Mouse (Mus musculus) layer of hippocampus, adult 2 months (tissue): ENCODE measurements around the gene Exosc5. TPM values are rescaled to one million over a fixed set of nuclear protein-coding genes. Genes with fewer than 3 reads are reported as not detected.
A peak's percentile ranks its signal among the peaks of the same experiment; 100 is the strongest.

ENCODE experiments used
- DNase-seq, 2 experiments: peaks; one replicate each; pipeline ENCODE4 v3.0.0; 2022; ENCODE audit warnings: low spot score in 2 of 2
- H3K27ac ChIP-seq: fragments of 200-600 bp; 2 replicates; pipeline ENCODE4 v1.8.1; 2022
- H3K4me3 ChIP-seq: fragments of 200-600 bp; 2 replicates; pipeline ENCODE4 v1.8.1; 2022; ENCODE audit warnings: mild to moderate bottlenecking
- CTCF ChIP-seq: fragments of 200-600 bp; conservative IDR thresholded peaks from 2 replicates; pipeline ENCODE4 v1.8.1; 2022; ENCODE audit warnings: antibody characterized with exemption, mild to moderate bottlenecking, moderate library complexity
- total RNA-seq, 2 experiments: library from RNA; stranded (reverse); gene quantifications; 2 replicates each; pipeline ENCODE4 v1.2.3; 2021

The Exosc5 gene
- total RNA-seq, 2 experiments from 2014 or later, result 26.9 to 28.1 TPM

DNA sequence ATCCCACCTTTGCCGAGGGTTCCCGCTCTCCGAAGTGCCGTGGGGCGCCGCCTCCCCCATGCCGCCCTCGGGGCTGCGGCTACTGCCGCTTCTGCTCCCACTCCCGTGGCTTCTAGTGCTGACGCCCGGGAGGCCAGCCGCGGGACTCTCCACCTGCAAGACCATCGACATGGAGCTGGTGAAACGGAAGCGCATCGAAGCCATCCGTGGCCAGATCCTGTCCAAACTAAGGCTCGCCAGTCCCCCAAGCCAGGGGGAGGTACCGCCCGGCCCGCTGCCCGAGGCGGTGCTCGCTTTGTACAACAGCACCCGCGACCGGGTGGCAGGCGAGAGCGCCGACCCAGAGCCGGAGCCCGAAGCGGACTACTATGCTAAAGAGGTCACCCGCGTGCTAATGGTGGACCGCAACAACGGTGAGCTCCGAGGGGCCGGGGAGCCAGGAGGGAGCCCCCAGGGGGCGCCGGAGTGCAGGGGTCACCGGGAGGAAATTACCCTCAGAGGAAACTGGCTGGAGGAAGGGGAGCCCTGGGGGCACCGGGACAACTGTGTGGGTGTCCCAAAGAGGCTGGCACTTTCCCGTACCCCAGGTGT lies 28.9 kb downstream of the Exosc5 start:
- TF ChIP-seq CTCF, result peak; percentile 61
- peak overlapping the region; percentile 55 for H3K4me3 ChIP-seq
- no peak for DNase-seq
- peak overlapping the region; percentile 78; the same call in 1 of the 2 replicates for H3K27ac ChIP-seq

GRCm38 (mm10) chr7:25688810-25689586 lies 30.0 kb downstream of the Exosc5 start:
- no peak for DNase-seq
- Histone ChIP-seq H3K27ac (peak overlapping the region; percentile 78), H3K4me3 (peak overlapping the region; percentile 55)
- TF ChIP-seq CTCF, result 0 out of 2 replicates have a peak, but pooled peaks have one; percentile 5

- H3K27ac ChIP-seq, result no peak overlapping the region
- TF ChIP-seq CTCF, result no peak
Observed at GRCm38 (mm10) chr7:25689603-25690021, 30.6 kb downstream of the Exosc5 start.

DNA sequence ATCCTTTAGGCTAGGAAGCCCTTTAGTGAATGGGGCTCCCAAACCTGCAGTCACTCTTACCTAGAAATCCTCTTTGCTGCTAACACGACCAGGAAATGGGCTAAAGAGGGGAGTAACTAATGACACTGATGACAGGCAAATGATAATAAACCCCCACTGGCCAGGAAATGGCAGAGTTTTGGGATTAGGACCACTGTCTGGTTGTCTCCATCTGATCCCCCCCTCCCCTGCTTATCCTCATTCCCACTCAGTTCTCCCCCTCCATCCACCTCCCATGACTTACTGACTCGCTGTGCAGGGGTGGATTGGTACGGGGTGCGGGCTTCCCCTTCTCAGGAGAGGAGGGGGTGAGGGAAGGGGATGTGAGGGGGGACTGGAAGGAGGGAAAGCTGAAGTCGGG lies 31.1 kb downstream of the Exosc5 start:
- no peak for TF ChIP-seq CTCF
- no peak for DNase-seq
- no peak overlapping the region for H3K4me3 ChIP-seq
- no peak overlapping the region for H3K27ac ChIP-seq

More at GRCm38 (mm10) chr7:25689603-25690021, 30.6 kb downstream of the Exosc5 start:
- H3K4me3 ChIP-seq, result peak overlapping the region; percentile 55
- no peak for DNase-seq

- H3K27ac ChIP-seq, result no peak overlapping the region
- no peak for DNase-seq
Observed at GRCm38 (mm10) chr7:25694104-25694503, 35.1 kb downstream of the Exosc5 start.

GRCm38 (mm10) chr7:25699851-25700250 lies 40.9 kb downstream of the Exosc5 start:
- no peak for TF ChIP-seq CTCF
- no peak for DNase-seq
- no peak overlapping the region for H3K27ac ChIP-seq
- no peak overlapping the region for H3K4me3 ChIP-seq

More at GRCm38 (mm10) chr7:25694104-25694503, 35.1 kb downstream of the Exosc5 start:
- no peak for TF ChIP-seq CTCF
- no peak overlapping the region for H3K4me3 ChIP-seq

GRCm38 (mm10) chr7:25700732-25701131 lies 41.8 kb downstream of the Exosc5 start:
- TF ChIP-seq CTCF, result peak; percentile 47

DNA sequence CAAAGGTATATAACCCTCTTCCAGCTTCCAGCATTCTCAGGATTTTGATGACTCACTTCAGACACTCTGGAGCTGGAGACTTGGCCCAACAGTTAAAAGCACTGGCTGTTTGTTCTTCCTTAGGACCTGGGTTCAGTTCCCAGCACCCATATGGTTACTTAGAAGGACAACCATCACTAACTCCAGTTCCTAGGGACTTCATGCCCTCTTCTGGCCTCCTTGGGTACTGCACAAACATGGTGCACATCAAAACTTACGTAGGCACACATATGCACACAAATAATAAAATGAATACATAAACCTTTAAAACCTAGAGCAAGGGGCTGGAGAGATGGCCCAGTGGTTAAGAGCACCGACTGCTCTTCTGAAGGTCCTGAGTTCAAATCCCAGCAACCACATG lies 43.4 kb downstream of the Exosc5 start:
- no peak for DNase-seq
- peak; percentile 52 for TF ChIP-seq CTCF
- no peak overlapping the region for H3K4me3 ChIP-seq
- H3K27ac ChIP-seq, result no peak overlapping the region

More at GRCm38 (mm10) chr7:25700732-25701131, 41.8 kb downstream of the Exosc5 start:
- Histone ChIP-seq H3K4me3 (no peak overlapping the region), H3K27ac (no peak overlapping the region)
- DNase-seq, result no peak

DNA sequence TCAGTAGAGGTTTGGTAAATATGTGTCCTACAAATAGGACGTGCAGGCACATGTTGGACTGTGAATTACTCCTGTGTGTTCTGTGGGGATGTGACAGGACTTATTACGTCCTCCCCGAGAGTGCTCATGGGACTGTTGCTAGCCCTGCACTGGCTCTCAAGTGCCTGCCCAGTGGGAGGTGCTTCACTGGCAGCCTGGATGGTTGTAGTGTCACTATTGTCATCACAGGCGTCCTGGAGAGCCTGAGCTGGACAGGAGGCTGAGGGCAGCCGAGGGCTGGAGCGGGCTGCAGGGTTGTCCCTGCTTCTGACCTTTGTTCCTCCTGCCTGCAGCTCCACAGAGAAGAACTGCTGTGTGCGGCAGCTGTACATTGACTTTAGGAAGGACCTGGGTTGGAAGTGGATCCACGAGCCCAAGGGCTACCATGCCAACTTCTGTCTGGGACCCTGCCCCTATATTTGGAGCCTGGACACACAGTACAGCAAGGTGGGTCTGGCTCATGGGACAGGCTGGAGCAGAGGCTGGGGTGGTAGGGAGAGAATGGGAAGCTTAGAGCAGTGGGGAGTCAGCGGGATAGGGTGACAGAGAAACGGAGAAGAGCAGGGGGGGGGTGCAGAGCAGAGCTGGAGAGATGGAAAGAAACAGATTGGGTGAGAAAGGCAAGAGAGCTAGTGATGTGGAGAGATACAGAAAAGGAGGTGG lies 45.0 kb downstream of the Exosc5 start:
- H3K4me3 ChIP-seq, result peak overlapping the region; percentile 20; the same call in 1 of the 2 replicates
- TF ChIP-seq CTCF, result no peak
- no peak for DNase-seq
- H3K27ac ChIP-seq, result no peak overlapping the region

GRCm38 (mm10) chr7:25704716-25705364 lies 45.9 kb downstream of the Exosc5 start:
- H3K4me3 ChIP-seq, result peak overlapping the region; percentile 32; the same call in 1 of the 2 replicates
- H3K27ac ChIP-seq, result no peak overlapping the region
- no peak for TF ChIP-seq CTCF
- no peak for DNase-seq

DNA sequence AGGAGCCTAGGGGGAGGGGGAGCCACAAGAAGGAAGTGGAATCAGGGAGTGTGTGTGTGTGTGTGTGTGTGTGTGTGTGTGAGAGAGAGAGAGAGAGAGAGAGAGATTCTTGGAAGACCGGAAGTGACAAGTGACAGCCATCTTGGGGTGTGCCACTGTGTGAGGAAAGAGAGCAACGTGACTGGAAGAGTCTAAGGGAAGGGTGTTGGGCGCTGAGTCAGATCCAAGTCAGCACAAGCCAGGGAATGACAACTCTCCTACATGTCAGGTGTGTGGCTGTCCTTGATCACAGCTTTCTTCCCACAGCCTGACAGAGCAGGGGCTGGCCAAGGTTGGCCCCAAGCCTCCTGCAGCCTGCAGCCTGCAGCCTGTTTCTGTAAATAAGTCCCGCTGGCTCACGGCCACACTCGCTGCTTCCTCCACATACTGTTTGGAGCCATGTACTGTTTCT lies 46.9 kb downstream of the Exosc5 start:
- peak overlapping the region; percentile 14; the same call in 1 of the 2 replicates for H3K27ac ChIP-seq
- no peak for TF ChIP-seq CTCF
- H3K4me3 ChIP-seq, result no peak overlapping the region
- no peak for DNase-seq

DNA sequence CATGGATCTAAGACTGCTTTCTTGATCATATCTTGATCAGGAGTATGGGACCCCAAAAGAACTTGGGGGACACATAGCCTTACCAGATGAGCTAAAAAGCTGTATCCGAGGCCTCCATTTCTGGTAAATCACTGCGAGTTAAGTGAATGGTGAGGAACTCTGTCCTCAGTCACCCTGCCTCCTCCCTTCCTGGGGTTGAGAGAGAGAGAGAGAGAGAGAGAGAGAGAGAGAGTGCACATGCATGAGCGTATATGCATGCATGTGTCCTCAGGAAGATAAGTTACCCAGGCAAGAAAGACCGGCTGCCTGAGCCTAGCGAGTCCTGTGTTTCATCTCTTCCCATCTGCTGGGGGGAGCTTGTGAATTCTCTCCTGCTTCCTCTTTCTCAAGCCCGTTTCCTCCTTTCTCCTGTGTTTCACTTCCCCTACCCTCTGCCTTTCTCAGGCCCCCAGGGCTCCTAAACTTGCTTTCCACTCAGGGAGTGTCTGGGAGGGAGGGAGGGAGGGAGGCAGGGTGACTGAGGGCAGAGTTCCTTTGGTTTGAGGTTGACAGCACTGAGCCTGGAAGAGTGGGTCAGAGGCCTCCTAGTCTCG lies 47.7 kb downstream of the Exosc5 start:
- no peak overlapping the region for H3K4me3 ChIP-seq
- no peak for TF ChIP-seq CTCF
- H3K27ac ChIP-seq, result 0 out of 2 replicates have a peak overlapping the region, but pooled peaks have one; percentile 14
- DNase-seq, result no peak
